In genomic region chr1:132266791-132267557, GRCm38 (mm10) we compare ENCODE assay signal across 13 mouse cellular contexts. TPM values are rescaled to one million over a fixed set of nuclear protein-coding genes. Genes with fewer than 3 reads are reported as not detected.
DNase-seq lines count a peak whose midpoint lies in the region; ATAC-seq lines count a peak whose summit lies in the region.
"Had no signal": no experiment of that assay in that cellular context is flagged by ENCODE, and none has a peak within 500 bp of the region (broad histone marks: within the 10 kb centered on the region; RNA-seq: fewer than 3 reads in every experiment).

No protein-coding gene starts in this region.

- 0 out of 2 replicates have a peak, but pooled peaks have one; percentile 31 for ATAC-seq in embryonic facial prominence, embryonic 15.5 days (ENCODE audit: insufficient number of reproducible peaks, low FRiP score, low TSS enrichment, low read depth)

- H3K4me2 ChIP-seq in embryonic facial prominence, embryonic 15.5 days (replicated peaks): no peak overlapping the region
- H3K4me2 ChIP-seq: limb, embryonic 15.5 days; neural tube, embryonic 12.5 days had no signal

- H3K36me3 ChIP-seq in embryonic facial prominence, embryonic 15.5 days: no peaks in the 10 kb centered on the region
- H3K36me3 ChIP-seq in limb, embryonic 10.5 days: no peaks in the 10 kb centered on the region
- H3K36me3 ChIP-seq in midbrain, embryonic 10.5 days: no peaks in the 10 kb centered on the region
- H3K36me3 ChIP-seq: limb, embryonic 15.5 days; neural tube, embryonic 12.5 days had no signal

- peak; percentile 12 for DNase-seq in urinary bladder, postnatal 14 days (ENCODE audit: low spot score)
- DNase-seq in urinary bladder, adult 2 months (ENCODE audit: low spot score): no peak
- no peak for DNase-seq in limb, embryonic 10.5 days (ENCODE audit: low spot score)
- DNase-seq in right cerebral cortex, postnatal 25 days: no peak
- no peak for DNase-seq in MN1 (ENCODE audit: low spot score)
- DNase-seq in midbrain, embryonic 10.5 days (ENCODE audit: low spot score): no peak
- DNase-seq: cerebellum, adult 11 months; heart, postnatal 36 days; thymus, postnatal 14 days had no signal

- no peaks in the 10 kb centered on the region for H3K9me3 ChIP-seq in embryonic facial prominence, embryonic 15.5 days (replicated peaks)
- no peaks in the 10 kb centered on the region for H3K9me3 ChIP-seq in limb, embryonic 10.5 days (replicated peaks)
- no peaks in the 10 kb centered on the region for H3K9me3 ChIP-seq in midbrain, embryonic 10.5 days (replicated peaks)
- H3K9me3 ChIP-seq: limb, embryonic 15.5 days; neural tube, embryonic 12.5 days had no signal

- H3K27me3 ChIP-seq in embryonic facial prominence, embryonic 15.5 days: no peaks in the 10 kb centered on the region
- H3K27me3 ChIP-seq in limb, embryonic 10.5 days (ENCODE audit: low read depth, poor library complexity, severe bottlenecking): no peaks in the 10 kb centered on the region
- no peaks in the 10 kb centered on the region for H3K27me3 ChIP-seq in midbrain, embryonic 10.5 days (ENCODE audit: low read depth, poor library complexity, severe bottlenecking)
- H3K27me3 ChIP-seq: limb, embryonic 15.5 days; neural tube, embryonic 12.5 days had no signal

- H3K27ac ChIP-seq in embryonic facial prominence, embryonic 15.5 days (replicated peaks): no peak overlapping the region
- H3K27ac ChIP-seq in limb, embryonic 10.5 days: peak overlapping the region; percentile 42; the same call in 1 of the 2 replicates
- no peak overlapping the region for H3K27ac ChIP-seq in midbrain, embryonic 10.5 days (replicated peaks)
- H3K27ac ChIP-seq: limb, embryonic 15.5 days; neural tube, embryonic 12.5 days had no signal

- no peak overlapping the region for H3K9ac ChIP-seq in embryonic facial prominence, embryonic 15.5 days
- H3K9ac ChIP-seq: limb, embryonic 15.5 days; neural tube, embryonic 12.5 days had no signal

- peaks cover 32% of the 10 kb centered on the region for H3K4me1 ChIP-seq in embryonic facial prominence, embryonic 15.5 days
- H3K4me1 ChIP-seq in limb, embryonic 10.5 days: peaks cover 41% of the 10 kb centered on the region
- peaks cover 52% of the 10 kb centered on the region for H3K4me1 ChIP-seq in midbrain, embryonic 10.5 days

- 30% methylated on average over 8 of the region's 8 CpGs for WGBS in embryonic facial prominence, embryonic 15.5 days
- 60% methylated on average over 8 of the region's 8 CpGs for WGBS in limb, embryonic 10.5 days
- 71% methylated on average over 8 of the region's 8 CpGs for WGBS in midbrain, embryonic 10.5 days

- no peak overlapping the region for H3K4me3 ChIP-seq in embryonic facial prominence, embryonic 15.5 days (replicated peaks)
- H3K4me3 ChIP-seq in limb, embryonic 10.5 days: no peak overlapping the region
- no peak overlapping the region for H3K4me3 ChIP-seq in midbrain, embryonic 10.5 days
- H3K4me3 ChIP-seq: limb, embryonic 15.5 days; neural tube, embryonic 12.5 days had no signal

RNA-seq across cellular contexts. Expression of gene Klhdc8a, which starts 31.5 kb away (rescaled TPM):
- polyA plus RNA-seq in urinary bladder, adult 2 months (2012; rRNA removed): 1.2 and 1.5 TPM in 2 replicates
- polyA plus RNA-seq in embryonic facial prominence, embryonic 15.5 days (2015; fragmentation: Nextera tagmentation; extraction: Ambion mirVana): 0.29 and 0.87 TPM in 2 replicates
- not detected in 2 replicates for polyA plus RNA-seq in limb, embryonic 10.5 days (2016; fragmentation: Nextera tagmentation; extraction: Ambion mirVana)
- polyA plus RNA-seq in midbrain, embryonic 10.5 days (2016; fragmentation: Nextera tagmentation; extraction: Ambion mirVana): 1.4 and 2.8 TPM in 2 replicates

RNA-seq across cellular contexts. Expression of gene Gm10188, which starts 37.4 kb away (rescaled TPM):
- not detected in 2 replicates for polyA plus RNA-seq in urinary bladder, adult 2 months (2012; rRNA removed)
- not detected in 2 replicates for polyA plus RNA-seq in embryonic facial prominence, embryonic 15.5 days (2015; fragmentation: Nextera tagmentation; extraction: Ambion mirVana)
- polyA plus RNA-seq in limb, embryonic 10.5 days (2016; fragmentation: Nextera tagmentation; extraction: Ambion mirVana): not detected in 2 replicates
- 0.23 and 0.46 TPM in 2 replicates for polyA plus RNA-seq in midbrain, embryonic 10.5 days (2016; fragmentation: Nextera tagmentation; extraction: Ambion mirVana)
- polyA plus RNA-seq: limb, embryonic 15.5 days; small intestine, adult 2 months had no signal

RNA-seq across cellular contexts. Expression of gene Nuak2, which starts 49.0 kb away (rescaled TPM):
- polyA plus RNA-seq in urinary bladder, adult 2 months (2012; rRNA removed): 3.4 TPM in 2 replicates
- polyA plus RNA-seq in embryonic facial prominence, embryonic 15.5 days (2015; fragmentation: Nextera tagmentation; extraction: Ambion mirVana): 8.5 and 9.1 TPM in 2 replicates
- 0.84 and 0.92 TPM in 2 replicates for polyA plus RNA-seq in limb, embryonic 10.5 days (2016; fragmentation: Nextera tagmentation; extraction: Ambion mirVana)
- 87.1 and 101 TPM in 2 replicates for polyA plus RNA-seq in midbrain, embryonic 10.5 days (2016; fragmentation: Nextera tagmentation; extraction: Ambion mirVana)
